Mouse (Mus musculus): Measurements from ENCODE around the gene Zfp273. TPM values are rescaled to one million over a fixed set of nuclear protein-coding genes. Genes with fewer than 3 reads are reported as not detected.
"Not testable (repeated sequence)": the region's sequence is repeated elsewhere in the genome, so short reads cannot be mapped to it uniquely, and the experiment has no call there.

Gene Zfp273
- 1 to 10 TPM; 1.8 to 2.2 TPM for total RNA-seq (2021)

DNA sequence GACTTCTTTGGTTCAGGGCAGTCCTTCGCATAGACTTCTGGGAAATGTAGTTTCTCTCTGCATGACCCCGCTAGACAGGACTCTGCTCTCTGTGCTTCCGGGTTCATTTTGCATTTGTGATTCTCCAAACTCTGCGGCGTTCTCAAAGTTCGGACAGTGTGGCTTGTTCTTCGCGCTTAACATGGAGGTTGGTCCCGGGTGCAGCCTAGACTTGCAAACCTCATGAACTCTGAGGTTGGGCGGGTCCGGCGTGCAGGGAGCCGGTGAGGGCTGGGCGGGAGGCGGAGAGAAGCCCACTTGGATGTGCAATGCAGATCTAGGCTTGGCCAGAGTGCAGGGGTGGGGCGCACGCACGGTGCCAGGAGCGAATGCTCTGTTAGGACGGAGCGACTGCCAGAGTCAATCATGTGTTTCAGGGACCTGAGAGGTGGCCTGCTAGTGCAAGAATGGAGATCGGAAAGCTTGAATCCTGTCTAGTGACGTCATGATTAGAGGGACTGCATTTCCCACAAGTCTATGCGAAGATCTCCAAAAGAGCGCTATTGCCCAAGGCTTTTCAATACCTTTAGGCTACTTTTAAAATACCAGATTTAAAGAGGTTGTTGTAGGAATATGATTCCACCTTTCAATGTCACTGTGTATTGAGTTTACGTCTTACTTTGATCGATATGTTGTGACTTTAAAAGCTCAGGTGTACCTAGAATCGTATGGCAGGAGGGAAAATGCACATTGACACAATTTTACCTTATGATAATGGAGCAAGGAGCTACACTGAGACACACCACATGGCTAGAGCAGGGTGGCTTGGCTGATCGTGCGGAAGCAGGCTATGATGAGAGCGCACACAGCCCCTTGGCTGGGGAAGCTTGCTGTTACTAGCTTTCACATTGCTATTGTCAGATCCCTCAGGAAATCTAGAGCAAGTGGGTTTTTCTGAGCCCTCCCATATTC, at the start of gene Zfp273:
Gene Zfp273 (plus strand): TSS at position 31 of the 951 bp plus-strand sequence.
- intact Hi-C loops (cut with DNase I), result loop anchor here (2.0 to 5.0 kb wide), 4 partner anchors 31 to 907 kb away; partner anchors contain the start of genes Zfp65 and Zfp85
- peak; percentile 76 to 86 for DNase-seq

DNA sequence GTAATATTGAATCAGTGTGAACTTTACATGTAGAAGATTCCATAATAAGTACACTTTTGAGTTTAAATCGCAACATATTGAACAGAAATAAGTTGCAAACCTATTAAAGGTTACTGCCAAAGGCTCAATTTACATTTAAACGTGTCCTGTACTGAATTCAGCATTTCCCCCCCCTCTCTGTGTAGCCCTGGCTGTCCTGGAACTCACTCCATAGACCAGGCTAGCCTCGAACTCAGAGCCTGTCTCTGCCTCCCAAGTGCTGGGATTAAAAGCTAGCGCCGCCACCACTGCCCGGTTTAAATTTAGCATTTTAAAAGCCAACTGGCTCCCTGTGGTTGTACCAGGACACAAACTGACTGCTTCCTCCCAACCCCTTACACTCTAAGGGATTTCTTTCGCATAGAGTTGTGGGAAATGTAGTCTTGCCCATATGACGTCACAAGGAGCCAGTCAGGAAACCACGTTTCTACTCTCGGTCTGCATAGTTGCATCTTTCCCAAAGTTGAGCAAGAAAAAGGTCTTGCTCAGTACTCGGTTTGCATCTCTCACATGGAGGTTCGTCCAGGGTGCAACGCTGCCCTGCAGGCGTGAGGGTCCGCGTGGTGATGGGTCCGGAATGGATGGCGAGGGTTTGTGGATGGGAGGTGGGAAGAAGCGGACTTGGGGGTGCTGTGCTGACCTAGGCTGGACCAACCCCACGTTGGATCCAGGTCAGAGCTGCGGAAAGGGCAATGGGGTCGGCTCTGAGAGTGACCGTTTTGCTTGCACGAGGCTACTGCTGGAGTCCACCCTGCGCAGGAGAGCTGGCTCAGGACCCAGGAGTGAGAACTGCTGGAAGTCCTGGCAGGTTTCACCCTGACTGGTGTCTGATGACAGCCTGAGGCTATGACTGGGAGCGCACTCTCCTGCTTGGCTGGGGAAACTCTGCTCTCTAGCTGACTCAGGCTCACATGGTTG, 34.0 kb upstream of the Zfp273 start, which contains the start of gene Zfp493:
Gene Zfp493 (plus strand): TSS at position 429 of the 957 bp plus-strand sequence.
- intact Hi-C loops (cut with DNase I), result loop anchor here (2.0 kb wide), 1 partner anchor 25 kb away; the partner anchor contains the start of gene Zfp85
- DNase-seq, result peak; percentile 53 to 67

DNA sequence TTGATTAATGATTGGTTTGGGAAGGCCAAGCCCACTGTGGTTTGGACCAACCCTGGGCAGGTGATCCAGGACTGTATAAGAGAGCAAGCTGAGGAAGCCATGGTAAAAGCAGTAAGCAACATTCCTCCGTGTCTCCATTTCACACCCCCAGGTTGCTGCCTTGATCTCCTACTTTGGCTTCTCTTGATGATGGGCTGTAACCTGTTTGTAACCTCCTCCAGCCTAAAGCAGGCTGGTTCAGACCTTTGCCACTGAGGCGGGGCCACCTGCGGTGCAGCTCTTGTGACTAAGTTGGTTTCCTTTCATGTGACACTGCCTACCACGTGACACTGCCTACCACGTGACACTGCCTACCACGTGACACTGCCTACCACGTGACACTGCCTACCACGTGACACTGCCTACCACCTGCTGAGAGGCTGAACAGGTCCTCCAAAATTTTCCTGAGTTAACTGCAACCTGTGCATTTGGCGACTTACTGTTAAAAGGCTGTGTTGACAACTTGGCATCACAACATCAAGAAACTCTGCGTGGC, 21.6 kb upstream of the Zfp273 start:
- intact Hi-C loops (cut with DNase I), result no loop called here
- no peak for DNase-seq

DNA sequence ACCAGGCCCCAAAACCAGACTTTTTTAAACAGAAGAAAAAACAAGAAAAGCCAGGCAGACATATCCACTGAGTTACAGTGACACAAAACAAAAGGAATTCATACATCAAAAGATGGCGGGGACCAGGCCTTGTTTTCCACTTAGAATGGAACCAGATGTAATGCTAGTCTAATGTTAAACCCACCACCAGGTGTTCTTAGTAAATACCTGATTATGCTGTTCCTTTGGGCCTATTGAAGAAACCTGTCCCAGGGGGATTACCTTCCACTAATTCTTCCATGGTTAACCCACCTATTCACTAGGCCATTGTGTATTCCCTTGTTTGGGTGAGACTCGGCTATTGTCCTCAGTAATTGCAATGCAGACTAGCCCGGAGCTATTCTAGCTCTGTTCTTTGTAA, 14.9 kb upstream of the Zfp273 start:
- DNase-seq, result no peak
- intact Hi-C loops (cut with DNase I), result no loop called here

DNA sequence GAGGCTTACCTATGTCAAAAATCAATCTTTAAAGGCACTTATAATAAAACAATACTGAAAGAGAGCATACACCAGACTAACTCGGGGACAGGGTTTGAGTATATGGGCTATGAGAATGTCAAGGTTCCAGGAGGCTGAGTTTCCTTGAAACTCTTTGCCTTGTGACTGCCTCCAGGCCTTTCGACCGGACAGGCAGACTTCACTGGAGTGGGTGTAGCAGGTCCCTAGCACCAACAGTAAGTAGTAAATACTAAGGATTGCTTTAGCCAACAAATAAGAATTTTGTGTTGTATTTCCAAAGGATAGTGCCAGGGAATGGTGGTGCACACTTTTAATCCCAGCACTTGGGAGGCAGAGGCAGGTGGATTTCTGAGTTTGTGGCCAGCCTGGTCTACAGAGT, 14.4 kb upstream of the Zfp273 start:
- intact Hi-C loops (cut with DNase I); DNase-seq: not testable (repeated sequence)

DNA sequence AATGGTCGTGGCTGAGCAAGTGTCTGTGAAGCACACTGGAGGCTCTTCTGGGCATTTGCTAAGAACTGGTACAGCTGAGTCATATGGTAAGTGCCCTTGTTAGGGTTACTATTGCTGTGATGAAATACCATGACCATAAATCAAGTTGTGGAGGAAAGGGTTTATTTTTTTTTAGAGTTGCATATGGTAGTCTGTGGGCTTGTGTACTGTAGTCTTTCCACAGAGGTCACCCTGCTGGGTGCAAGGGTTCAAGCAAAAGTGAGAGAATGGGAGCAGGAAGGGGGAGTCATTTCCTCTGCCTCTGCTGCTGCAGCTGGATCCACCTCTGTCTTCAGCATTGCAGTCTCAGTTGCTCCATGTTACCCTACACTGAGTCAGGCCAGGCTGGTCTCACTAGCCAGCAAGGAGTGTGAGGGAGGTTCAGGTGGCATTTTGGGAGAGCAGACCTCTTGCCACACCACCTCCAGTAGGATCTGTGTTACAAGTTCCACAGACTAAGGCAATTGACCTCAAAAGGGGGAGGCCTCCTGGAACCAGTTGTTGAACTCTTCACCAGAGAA, 1.8 kb upstream of the Zfp273 start:
- no peak for DNase-seq
- intact Hi-C loops (cut with DNase I), result loop anchor here (2.0 to 5.0 kb wide), 4 partner anchors 29 to 904 kb away; partner anchors contain the start of genes Zfp65 and Zfp85

DNA sequence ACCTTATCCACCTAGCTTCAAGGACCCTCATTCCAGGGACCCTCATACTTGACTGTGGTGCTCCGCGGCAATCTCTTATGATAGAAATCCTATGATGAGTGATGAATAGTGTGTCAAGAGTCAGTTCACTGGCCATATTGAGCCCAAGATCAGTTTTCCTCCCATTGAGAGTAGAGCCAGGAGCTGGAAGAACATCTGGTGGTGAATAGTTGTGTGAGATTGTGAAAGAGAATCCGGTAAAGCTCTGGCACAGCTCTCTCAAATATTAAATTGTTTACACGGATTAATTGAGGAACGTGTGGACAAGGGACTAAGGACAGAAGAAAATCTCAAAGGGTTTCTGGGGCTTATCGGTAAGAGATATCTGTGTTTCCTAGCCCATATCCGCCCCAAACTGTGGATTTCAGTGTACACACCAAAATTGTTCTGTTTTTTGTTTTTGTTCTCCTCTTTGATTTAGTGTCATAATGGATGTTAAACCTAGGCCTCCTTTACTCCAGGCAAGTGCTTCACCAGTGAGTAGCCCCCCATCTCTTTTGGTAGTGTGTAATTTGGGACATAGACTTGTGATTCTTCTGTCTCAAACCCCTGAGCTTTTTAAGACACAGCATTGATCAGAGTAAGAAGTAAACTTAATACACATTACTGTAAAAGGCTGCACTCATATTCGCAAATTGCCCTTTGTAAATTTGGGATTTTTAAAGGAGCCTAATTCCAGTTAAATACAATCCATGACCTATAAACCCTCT, 405 bp upstream of the Zfp273 start:
- intact Hi-C loops (cut with DNase I), result loop anchor here (2.0 to 5.0 kb wide), 4 partner anchors 30 to 906 kb away; partner anchors contain the start of genes Zfp65 and Zfp85
- DNase-seq, result no peak

DNA sequence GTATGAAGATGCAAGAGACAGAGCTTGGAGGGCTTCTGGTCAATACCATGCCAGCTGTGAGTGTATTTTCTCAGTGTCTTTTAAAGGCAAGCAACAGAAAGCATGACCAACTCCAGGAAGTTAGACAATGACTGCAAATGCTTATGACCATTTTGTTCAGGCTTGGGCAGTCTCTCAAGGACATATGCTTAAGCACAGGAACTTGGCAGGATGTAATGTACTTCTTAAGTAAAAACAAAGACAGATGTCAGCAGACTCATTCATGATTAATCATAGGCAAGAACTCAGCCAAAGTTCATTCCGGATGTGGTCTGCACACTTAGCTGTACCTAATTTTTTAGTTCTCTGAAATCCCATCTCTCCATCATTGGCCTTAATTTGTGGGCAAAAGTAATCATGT, 5.1 kb downstream of the Zfp273 start:
- DNase-seq, result no peak
- intact Hi-C loops (cut with DNase I), result no loop called here

DNA sequence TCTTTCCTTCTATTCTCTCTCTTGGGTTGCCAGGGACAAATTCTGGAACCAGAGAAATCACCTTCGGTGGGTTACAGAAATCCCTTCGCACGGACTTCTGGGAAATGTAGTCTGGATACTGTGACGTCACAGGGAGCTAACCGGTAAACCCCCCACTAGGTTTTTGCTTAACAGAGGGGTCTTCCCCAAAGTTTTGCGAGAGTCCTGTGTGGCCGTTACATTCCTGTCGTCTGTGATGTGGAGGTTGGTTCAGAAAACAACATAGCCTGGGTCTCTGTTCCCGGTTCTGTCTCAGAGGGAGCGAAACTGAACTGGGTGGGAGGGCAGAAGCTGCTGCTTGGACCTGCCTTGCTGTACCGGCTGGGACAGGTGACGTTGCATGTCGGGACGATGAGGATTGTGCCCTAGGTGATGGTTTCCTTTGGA, 17.4 kb downstream of the Zfp273 start, which contains the start of gene Gm10037:
Gene Gm10037 (plus strand): TSS at position 196 of the 426 bp plus-strand sequence.
- intact Hi-C loops (cut with DNase I), result no loop called here
- peak; percentile 54 to 55 for DNase-seq

DNA sequence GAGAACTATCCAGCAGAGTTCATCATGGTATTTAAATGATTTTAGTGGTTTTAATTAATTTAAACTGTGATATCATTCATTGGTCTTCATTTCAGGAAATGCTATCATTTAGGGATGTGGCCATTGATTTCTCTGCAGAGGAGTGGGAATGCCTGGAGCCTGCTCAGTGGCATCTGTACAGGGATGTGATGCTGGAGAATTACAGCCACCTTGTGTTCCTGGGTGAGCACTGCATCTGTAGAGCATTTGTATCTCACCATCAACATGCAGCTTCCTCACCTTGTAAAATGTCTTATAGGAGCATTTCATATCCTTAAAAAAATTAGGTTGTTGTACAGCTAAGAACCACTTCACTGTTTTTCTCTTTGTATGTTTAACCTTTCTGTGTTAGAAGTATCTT, 19.6 kb downstream of the Zfp273 start:
- intact Hi-C loops (cut with DNase I); DNase-seq: not testable (repeated sequence)

DNA sequence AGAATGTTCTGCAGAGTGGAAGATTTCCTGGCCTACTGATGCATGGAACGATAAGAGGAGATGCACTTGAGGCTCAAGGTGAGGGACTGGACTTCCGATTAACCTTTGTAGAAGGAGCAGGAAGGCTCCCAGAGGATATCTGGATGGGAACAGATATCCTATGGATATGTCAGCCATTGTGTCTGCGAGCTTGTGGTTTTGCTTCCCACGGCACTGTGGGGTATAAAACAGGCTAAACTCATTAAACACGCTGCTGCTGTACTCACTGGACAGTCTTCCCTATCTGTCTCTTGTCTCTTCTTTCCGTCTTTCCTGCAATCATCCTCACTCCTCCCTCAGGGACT, 30.2 kb downstream of the Zfp273 start:
- DNase-seq, result no peak
- intact Hi-C loops (cut with DNase I), result loop anchor here (1.0 to 10.0 kb wide), 4 partner anchors 119 to 739 kb away; partner anchors contain the start of genes Gm28557, Gm49345 and Zfp729a

DNA sequence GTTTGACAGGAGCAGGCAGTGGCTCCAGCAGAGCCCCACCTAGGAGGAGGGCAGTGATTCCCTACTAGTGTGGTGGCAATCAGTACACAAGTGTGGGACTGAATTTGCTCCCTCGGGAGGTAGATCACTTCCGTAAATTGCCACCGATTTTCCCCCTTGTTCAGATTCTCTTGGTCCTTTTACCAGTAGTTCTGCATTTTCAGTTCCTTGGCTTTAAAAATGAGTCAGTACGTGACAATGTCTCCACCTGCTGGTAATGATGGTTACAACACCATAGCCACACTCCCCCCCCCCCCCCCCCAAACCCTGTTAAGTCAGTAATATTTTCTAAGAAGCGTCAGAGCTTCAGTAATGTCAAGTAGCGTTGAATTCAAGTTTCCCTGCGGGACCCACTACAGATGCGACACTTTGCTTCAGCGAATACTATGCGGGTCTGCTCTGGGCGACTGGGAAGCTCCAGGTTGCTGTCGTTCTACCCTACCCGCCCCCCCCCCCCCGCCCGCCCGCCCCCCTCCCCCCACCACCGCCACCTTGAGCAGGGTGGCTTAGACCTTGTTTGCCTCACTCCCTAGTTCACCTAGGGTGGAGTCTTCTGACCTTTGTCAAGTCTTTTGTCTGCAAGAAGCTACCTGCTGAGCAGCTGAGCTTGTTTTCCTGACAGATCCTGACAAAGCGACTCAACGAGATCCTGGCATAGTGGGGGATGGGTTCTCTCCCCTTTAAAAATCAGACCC, 30.7 kb downstream of the Zfp273 start:
- DNase-seq, result peak; percentile 41 to 62

DNA sequence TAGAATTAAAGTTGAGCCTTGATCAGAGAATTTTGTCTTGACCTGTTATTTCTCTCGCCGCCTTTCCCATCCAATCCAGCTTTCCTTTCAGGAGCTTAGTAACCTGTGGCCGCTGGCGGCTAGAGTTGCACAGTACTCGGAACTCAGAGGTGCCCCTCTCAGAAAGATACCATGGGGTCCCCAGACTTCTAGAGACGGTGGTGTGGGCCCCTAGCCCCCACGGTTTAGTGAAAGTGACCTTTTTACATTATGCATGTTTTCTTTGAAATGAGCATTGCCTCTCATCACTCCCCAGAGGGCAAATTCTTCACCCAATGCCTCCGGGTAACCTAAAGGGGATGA, 31.3 kb downstream of the Zfp273 start:
- intact Hi-C loops (cut with DNase I), result loop anchor here (1.0 to 10.0 kb wide), 4 partner anchors 120 to 740 kb away; partner anchors contain the start of genes Gm28557, Gm49345 and Zfp729a
- DNase-seq, result no peak

More for the DNA sequence above, 30.7 kb downstream of the Zfp273 start:
- intact Hi-C loops (cut with DNase I), result loop anchor here (1.0 to 10.0 kb wide), 4 partner anchors 119 to 739 kb away; partner anchors contain the start of genes Gm28557, Gm49345 and Zfp729a

DNA sequence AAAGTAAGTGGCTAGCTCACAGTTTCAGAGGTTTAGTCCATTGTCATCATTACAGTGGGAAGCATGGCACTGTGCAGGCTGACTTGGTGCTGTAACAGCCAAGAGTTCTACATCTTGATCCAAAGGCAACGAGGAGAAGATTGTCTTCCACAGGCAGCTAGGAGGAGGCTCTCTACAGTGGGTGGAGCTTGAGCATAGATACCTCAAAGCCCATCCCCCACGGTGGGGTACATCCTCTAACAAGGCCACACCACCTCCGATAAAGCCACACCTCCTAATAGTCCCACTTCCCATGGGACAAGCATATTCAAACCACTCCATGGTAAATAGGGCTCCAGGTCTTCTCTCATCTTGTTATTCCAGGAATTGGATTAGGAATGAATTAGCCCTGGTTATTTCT, 36.8 kb downstream of the Zfp273 start:
- no peak for DNase-seq
- intact Hi-C loops (cut with DNase I), result no loop called here

DNA sequence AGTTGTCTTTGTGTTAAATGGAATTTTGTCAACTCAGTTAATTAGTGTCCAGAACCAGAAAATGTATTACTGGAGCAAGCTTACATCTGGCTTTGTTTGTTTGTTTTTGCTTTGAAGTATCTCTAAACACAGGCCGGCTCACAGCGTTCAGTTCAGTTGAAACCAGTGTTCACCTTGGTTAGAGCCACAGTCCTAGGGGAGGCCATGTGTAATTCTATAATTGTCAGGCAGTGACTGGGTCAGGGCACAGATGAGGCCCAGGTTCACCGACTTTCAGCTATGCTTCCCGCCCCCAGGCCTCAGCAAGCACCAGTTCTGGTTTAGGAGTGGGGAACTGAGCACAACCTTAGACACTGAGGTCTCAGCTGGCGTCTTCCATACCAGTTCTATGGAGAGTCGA, 39.6 kb downstream of the Zfp273 start:
- no peak for DNase-seq
- intact Hi-C loops (cut with DNase I), result no loop called here

DNA sequence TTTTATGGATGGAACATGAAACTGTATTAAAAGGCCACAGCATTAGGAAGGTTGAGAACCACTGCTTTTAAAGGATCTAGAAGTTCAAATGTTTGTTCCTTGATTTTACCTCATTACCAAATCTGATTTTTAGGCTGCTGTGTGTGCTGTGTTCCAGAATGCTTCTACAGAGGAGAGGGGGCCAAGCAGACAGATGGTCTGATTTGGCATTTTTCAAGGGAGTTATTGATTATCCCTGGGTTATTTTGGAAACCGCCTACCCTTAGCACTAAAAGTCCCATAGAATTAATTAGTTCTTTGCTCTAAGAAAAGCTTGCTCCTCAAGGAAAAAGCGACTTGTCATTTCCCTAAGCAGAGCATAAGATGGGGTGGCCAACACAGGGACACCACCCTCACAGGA, 40.4 kb downstream of the Zfp273 start:
- DNase-seq, result no peak
- intact Hi-C loops (cut with DNase I), result no loop called here

DNA sequence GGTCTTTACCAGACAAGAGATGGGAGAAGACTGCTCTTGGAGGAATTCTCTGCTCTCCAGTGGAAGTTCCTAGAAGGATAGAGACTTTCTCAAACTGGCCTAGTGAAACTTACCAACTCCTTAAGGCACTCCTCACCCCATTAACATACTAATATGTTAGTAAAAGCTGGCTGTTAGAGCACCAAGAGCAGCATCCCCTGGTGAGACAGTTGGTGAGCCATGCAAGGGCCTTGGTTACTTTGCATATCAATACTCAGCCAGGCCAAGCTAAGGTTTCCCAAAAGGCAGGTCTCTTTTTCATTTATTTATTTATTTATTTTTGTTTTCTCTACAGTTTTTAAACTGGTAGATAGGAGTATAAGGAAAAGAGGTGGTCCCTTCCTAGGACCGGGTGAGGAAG, 43.8 kb downstream of the Zfp273 start:
- intact Hi-C loops (cut with DNase I), result no loop called here

DNA sequence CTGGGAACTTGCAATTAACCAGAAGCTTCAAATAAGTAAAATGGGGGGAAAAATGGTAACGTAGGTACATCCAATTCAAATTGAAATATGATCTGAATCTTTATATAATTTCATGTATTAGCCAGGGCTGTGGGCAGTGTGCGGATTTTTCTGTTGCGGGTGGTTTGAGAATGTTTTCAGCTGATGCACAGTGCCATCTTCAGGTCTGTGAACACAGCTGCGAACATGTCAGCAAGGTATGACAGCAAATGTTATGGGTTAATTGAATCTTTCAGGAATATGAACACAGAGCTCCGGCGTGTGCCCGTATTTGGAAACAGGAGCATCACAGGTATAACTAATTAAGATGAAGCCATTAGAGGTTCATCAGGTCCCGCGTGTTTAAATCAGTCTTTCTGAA, 49.0 kb downstream of the Zfp273 start:
- no peak for DNase-seq
- intact Hi-C loops (cut with DNase I), result no loop called here

More for the DNA sequence above, 43.8 kb downstream of the Zfp273 start:
- DNase-seq, result no peak
